Mouse (Mus musculus) ovary, postnatal 36 days (tissue): Measurements from ENCODE around the gene Kcnc1.
A peak's percentile ranks its signal among the peaks of the same experiment; 100 is the strongest.

Experiments
- DNase-seq: peaks from one replicate; pipeline ENCODE4 v3.0.0; 2022; ENCODE audit warnings: low spot score, mixed read lengths

Kcnc1 gene

DNA sequence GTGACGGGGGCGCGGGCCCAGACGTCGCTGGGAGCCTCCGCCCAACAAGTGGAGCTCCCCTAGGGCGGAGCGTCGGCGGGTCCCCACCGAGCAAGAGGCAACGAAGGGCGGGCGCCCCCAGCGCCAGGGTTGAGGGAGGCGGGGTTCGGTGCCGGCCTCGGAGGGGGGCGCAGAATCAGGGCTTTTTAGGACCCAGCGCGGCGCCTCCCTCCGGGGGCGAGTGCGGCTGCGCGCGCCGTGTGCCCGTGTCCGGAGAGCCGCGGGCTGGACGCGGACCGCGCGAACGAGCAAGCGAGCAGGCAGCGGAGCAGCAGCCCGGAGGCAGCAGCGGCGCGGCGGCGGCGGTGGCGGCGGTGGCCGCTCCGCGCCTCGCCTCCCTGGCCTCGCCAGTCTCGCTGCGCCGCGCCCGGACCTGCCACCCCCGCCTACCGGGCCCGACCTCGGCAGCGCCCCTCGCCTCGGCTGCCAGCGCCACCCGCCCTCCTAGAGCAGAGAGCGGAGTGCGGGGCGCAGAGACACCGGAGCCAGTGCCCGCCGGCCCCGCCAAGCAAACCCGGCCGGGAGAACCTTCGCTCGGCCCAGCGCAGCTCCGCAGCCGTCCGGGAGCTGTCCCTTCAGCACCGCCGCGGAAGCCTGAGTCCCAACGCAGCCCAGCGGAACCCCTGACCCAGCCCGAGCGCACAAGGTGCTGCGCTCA is at the start of gene Kcnc1:
Gene Kcnc1, plus strand, starts transcription at position 267 of the 697 bp plus-strand sequence.
- DNase-seq = peak; percentile 85

DNA sequence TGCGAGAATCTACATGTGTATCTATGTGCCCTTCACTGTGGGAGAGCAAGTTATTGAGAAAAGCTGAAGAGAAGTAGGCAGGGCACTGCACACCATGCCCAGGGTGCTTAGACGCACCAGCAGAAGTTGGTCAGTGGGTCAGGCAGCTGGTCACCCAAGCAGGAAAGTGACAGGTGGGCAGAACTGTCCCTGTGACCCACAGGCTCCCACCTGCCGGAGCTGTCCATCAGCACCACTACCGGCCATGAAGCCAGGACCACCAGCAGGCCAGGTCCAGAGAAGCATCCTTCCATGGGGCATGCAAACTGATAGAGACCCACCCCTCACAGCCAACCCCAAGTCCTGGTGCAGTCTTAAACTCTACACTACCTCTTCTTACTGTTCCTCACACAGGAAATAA is 48.6 kb upstream of the Kcnc1 start:
- no peak for DNase-seq

DNA sequence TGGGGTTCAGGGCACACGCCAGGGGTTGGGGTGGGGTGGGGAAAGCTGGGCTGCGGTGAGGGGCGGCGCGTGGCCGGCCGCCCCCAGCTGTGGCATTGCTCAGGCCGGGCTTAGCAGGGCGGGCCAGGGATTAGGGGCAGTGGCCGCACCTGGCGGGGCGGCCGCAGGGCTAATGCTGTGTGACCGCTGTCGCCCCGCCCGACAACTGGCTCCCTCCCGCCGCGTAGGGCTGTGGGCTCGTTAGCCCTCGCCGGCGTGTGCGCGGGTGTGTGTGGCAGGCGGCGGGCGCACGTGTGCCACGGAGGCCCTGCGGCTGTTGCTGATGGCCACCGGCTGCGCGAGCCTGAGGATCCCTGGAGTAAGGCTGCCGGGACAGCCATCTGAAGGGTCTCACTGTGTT is 47.5 kb upstream of the Kcnc1 start:
- no peak for DNase-seq

DNA sequence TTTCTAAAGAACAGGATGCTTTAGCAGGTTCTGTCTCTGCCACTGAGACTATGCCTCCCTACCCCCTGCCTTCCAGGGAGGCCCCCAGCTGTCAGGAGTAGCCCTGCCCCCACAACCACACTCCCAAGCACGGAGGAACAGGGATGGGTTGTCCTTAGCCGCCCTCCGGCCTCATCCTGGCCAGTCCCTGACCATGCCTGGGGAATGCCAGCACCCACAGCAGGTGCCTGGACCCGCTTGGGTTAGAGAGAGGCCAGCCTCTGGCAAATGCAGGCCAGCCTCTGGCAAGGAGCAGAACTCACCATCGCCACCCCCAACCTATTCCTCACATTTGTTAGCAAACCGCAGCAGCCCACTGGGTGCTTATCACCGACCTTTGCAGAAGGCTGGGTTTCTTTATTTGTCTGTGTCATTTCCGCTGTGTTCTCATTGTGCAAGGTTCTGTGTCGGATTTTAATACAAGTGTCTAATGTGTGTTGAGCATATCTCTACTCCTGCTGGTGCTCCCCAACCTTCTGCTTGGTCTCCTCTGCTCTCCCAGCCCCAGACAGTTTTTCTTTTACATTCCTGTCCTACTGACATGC is 46.1 kb upstream of the Kcnc1 start:
- no peak for DNase-seq

DNA sequence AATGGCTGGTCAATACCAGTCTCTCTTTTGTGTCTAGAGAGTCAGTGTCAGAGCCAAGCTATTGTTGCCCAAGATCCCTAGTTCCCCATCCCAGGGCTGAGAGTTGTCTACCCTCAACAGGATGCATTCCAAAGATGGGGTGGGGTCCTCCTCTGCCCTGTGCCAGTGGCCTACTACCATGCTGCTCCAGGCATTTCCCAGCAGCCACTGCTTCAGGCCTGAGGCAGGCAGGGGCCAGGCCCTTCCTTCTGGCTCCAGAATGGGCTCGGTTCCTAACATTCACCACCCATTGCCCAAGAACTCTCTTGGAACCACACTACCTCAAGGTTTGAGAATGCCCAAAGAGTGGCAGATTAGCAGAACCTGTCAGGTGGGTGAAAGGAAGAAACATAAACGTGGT is 43.5 kb upstream of the Kcnc1 start:
- no peak for DNase-seq

DNA sequence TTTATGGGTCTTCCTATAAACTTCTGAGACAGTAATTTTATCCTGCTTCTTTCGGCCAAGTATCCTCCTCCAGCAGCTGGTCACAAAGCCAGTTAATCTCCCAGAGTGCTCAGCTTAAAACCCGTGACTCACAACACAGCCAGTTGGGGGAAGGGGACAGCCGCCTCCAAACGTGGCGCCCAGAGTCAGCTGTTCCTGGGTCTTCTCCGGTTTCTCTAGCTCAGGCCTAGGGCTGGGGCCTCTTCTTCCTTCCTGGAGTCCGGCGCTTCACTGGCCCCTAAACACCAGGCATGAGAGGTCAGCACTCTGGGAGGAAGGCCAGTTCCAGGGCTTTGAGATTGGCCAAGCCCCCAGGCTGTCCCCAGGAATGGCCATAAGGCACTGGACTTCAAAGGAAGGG is 43.1 kb upstream of the Kcnc1 start:
- DNase-seq = no peak

DNA sequence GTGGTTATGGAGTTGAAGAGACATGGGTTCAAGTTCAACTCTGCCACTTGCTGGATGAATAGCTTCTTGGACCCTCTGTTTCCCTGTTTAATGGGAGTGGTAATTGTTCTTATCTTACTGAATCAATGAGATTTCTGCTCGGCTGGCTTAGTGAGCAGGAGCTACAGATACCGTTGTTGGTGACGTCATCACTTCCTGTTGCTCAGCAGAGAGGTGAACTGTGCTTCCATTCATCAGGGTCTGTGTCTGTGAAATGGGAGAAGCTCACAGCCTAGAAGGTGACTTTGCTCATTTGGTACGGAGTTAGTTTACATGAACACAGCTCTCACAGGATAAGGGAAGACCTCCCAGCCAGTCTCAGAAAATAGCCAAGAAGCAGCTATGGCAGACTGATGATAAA is 42.4 kb upstream of the Kcnc1 start:
- DNase-seq = no peak

DNA sequence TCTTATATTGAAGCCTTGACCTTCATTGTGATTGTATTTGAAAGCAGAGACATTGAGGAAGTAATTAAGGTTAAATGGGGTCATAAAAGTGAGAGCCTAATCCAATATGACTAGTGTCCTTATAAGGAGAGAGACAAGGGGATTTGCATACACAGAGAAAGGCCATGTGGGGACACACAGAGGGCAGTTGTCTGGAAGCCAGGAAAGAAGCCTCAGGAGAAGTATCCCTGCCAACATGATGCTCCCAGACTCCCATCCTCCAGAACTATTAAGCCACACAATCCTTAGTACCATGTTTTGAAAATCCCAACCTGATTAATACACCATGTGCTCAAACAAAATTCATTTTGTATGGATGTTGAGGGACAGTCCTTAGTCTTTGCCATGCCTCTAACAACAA is 34.5 kb upstream of the Kcnc1 start:
- no peak for DNase-seq

DNA sequence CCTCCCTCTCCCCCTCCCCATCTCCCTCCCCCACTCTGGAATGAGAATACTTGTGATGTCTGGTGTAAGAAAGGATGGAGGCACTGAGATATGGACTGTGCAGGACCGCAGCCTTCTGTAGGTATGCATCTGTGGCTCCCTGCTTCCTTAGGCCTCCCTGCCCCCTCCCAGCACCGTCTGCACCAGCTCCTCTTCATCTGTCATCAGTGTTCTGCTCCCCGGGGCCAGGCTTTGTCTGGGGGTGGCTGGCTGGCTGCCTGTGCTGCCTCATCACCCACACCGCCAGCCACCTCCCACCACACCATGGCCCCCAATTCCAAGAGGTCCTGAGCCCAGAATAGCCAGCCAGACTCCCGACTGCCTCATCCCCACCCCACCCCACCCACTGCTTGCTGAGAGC is 32.1 kb upstream of the Kcnc1 start:
- no peak for DNase-seq

DNA sequence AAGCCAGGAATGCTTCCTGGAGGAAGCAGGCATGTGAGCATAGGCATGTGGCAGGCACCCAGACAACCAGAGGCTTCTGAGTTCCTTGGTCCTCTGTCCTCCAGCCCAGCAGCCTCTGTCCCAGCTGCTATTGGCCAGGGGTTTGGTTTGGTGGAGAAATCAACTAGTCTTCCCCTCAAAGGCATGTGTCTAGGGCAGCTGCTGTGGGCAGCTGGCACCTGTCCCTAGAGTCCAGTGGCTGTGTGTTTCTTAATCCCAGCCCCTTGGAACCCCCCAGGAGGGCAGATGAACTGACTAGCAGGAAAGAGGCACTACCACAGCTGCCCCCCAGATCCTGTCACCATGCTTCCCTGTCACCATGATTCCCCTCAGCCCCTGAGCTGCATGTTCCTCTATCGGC is 30.5 kb upstream of the Kcnc1 start:
- no peak for DNase-seq

DNA sequence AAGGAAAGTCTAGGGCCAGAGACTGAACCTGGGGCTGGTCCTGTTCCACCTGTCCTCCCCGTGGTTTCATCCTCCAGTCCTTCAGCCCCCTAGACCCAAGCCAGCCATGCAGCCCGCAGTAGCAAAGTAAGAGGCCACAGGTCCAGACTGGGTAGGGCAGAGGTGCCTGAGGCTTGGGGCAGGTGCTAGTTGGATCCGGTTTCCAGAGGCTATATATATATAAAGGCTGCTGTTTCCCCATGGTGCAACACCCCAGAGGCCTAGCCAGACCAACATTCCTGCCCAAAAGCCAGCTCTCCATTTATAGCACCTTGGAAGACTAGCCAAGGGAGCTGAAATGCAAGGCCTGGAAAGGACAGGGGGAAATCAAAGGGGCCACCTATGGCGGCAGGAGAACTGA is 25.2 kb upstream of the Kcnc1 start:
- DNase-seq = no peak

DNA sequence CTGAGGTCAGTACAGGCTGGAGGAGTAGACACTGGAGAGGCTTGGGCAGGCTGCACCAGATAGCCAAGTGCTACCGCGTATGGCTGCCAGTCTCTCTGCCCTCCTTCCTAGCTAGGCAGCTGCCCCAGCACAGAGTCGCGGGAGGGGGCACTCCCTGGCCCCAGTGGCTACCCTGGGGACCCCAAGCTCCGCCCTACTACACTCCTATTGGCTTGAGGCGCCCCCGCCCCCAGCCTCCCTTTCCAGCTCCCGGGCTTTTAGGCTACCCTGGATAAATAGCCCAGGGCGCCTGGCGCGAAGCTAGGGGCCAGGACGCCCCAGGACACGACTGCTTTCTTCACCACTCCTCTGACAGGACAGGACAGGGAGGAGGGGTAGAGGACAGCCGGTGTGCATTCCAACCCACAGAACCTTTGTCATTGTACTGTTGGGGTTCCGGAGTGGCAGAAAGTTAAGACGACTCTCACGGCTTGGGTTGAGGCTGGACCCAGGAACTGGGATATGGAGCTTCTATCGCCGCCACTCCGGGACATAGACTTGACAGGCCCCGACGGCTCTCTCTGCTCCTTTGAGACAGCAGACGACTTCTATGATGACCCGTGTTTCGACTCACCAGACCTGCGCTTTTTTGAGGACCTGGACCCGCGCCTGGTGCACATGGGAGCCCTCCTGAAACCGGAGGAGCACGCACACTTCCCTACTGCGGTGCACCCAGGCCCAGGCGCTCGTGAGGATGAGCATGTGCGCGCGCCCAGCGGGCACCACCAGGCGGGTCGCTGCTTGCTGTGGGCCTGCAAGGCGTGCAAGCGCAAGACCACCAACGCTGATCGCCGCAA is 19.9 kb upstream of the Kcnc1 start, which contains the start of gene Myod1:
Gene Myod1, plus strand, starts transcription at position 303 of the 836 bp plus-strand sequence.
- no peak for DNase-seq

DNA sequence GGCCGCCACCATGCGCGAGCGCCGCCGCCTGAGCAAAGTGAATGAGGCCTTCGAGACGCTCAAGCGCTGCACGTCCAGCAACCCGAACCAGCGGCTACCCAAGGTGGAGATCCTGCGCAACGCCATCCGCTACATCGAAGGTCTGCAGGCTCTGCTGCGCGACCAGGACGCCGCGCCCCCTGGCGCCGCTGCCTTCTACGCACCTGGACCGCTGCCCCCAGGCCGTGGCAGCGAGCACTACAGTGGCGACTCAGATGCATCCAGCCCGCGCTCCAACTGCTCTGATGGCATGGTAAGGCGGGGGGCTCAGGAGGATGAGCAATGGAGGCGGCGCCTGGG is 19.3 kb upstream of the Kcnc1 start:
- no peak for DNase-seq

DNA sequence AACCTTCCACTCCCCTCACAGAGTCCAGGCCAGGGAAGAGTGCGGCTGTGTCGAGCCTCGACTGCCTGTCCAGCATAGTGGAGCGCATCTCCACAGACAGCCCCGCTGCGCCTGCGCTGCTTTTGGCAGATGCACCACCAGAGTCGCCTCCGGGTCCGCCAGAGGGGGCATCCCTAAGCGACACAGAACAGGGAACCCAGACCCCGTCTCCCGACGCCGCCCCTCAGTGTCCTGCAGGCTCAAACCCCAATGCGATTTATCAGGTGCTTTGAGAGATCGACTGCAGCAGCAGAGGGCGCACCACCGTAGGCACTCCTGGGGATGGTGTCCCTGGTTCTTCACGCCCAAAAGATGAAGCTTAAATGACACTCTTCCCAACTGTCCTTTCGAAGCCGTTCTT is 18.2 kb upstream of the Kcnc1 start:
- no peak for DNase-seq

DNA sequence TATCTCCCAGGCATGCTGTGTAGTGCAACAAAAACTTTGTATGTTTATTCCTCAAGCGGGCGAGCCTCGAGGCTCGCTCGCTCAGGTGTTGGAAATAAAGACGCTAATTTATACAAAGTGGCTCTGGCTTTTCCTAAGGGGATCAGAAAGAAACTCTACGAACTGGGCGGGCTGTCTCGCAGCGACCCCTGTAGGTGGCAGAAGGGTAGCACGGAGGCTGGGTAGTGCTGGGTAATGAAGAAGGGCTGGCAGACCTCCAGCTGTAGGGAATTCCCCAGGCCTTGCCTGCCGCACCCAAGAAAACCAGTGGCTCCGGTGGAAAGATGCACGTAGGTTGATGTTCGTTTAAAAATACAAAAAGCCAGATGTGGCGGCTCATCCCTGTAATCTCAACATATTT is 17.3 kb upstream of the Kcnc1 start:
- peak; percentile 33 for DNase-seq

DNA sequence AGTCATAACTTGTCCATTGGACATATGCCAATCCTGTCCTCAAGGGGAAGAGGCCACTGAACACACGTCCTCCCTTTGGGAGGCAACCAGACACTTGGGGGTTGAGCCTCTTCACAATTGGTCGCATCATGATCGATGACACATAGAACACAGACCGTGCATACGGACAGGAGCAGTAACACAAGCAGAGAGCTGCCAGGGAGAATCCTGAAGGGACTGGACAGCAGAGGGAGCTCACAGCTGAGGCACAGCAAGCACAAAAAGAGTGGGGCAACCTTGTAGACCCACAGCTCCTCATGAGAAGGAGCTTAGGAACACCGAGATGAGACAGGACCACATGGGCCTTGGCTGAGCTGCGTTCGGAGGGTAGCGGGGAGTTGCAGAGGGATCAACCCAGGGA is 15.7 kb upstream of the Kcnc1 start:
- no peak for DNase-seq

DNA sequence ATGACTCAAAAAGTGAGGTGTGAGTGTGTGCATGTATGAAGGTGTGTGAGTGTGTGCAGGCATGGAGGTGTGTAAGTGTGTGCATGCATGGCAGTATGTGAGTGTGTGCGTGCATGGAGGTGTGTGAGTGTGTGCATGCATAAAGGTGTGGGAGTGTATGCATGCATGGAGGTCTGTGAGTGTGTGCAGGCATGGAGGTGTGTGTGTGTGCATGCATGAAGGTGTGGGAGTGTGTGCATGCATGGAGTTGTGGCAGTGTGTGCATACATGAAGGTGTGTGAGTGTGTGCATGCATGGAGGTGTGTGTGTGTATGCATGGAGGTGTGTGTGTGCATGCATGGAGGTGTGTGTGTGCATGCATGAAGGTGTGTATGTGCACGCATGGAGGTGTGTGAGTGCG is 8.9 kb upstream of the Kcnc1 start:
- DNase-seq = no peak

DNA sequence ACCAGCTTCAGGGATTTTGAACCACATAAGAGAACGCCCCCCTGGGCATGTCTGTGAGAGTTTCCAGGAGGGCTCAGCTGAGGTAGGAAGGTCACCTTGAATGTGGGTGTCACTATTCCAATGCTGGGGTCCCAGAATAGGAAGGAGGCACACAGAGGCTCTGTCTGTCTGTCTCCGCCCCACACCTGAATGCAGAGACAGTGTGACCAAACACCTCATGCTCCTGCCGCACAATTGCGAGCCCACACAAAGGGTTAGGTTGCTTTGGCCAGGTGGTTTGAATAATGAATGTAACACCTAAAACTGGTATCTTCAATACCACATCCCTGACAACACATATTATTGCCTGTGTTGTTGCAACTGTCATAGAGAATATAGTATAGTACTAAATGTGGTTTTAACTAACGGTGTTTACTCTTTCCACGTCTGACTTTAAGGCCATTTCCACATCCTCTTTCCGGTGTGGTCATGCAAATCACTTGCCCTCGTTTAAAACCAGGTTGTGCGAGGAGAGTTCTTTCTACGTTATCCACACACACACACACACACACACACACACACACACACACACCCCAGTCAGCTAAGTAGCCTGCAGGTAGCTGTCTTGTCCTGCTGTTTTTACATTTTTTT is 6.7 kb upstream of the Kcnc1 start:
- DNase-seq = no peak

DNA sequence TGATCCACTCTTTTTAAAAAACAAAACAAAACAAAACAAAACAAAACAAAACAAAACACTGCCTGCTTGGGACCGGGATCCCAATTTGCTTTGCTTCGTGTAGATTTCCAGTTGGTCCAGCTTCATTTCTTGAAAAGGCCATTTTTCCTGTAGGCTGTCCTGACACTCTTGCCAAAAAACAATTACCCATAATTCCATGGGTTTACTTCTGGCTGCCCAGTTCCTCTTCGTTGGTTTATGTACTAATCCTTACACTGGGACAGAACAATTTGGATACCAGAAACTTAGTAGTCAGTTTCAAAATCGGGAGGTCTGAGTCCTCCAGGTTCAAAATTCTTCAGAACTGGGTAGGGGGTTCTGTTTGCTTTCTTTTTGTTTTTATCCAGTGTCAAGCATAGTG is 6.1 kb upstream of the Kcnc1 start:
- no peak for DNase-seq

DNA sequence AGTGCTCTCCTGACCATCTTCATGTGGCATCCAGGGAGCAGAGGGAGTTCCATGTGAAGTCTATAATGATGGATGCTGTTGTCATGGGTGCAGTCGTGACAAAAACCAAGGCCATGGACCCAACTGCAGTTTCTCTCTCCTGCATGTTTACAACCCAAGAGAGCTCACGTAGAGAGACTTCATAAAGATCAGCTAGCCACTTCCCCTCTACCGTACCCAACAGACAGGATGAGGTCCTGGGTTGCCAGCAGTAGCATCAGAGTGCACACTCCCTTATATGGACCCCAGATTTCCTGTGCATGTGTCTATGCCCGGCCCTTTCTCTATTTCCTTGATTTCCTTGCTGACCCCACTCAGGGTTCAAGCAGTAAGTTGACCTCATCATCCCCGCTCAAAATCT is 4.6 kb upstream of the Kcnc1 start:
- no peak for DNase-seq

DNA sequence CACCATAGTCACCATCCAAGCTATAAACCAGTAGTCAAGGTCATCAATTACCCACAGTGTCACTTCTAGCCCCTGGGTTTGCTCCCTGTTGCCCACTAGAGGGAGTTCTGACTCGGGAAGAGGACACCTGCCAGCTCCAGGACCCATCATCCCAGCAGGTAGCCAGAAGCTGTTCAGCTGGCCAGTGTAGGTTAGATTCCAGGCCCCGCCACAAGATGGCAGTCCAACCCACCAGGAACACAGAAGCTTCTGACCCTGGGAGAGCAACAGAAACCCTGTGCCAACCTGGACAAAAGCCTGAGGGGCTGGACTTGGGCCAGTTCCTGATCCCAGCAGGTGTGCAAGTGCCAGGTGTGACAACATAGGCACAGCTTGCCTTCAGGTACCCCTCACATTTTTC is 3.2 kb upstream of the Kcnc1 start:
- peak; percentile 76 for DNase-seq

DNA sequence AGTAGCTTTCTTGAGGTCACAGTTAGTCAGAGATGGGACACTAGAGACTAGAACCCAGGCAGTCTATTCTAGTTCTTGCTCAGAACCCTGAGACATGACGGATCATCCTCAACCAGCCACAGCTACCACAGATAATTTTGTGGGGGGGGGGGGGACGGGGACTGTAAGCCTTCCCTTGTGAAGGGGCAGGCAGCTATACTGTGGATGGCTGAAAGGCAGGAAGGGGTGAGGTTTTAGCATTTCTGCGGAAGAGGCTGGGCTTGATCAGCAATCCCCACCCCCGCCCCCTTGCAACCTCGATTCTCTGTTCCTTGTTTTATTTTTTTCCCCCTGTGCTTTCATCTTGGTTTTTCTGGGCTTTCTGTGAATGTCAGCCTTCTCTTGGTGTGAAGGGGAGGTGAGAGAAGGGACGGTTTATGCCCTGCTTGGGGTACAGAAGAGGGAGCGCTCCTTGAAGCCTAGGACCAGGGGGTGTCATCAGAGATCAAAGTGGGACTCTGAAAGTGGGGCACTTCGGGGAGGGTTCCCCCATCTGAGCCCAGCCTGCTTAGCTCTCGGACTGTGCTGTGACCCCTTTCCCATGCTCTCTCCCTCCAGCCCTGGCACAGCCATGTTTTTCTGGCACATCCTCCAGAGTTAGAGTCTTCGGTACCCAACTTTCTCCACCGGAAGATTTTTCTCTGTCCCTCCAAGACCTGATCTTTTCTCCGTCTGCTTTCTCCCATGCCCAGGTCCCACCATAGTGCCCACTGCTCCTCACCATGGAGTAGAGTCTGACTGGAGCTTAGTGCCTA is 2.4 kb upstream of the Kcnc1 start:
- no peak for DNase-seq
